Mouse (Mus musculus) layer of hippocampus, adult 18-20 months (tissue): ENCODE data around the gene Ntn1. TPM values are rescaled to one million over a fixed set of nuclear protein-coding genes. Genes with fewer than 3 reads are reported as not detected.

Experiments
- DNase-seq, 2 experiments: peaks; one replicate each; pipeline ENCODE4 v3.0.0; 2022; ENCODE audit warnings: low spot score in 2 of 2
- total RNA-seq, 2 experiments: library from RNA; stranded (reverse); gene quantifications; 2 replicates each; pipeline ENCODE4 v1.2.3; 2021

The Ntn1 gene
- total RNA-seq, 2 experiments from 2014 or later: 5.7 to 6.9 TPM

GRCm38 (mm10) chr11:68384131-68384530 lies 16.5 kb downstream of the Ntn1 start:
- no peak for DNase-seq

DNA sequence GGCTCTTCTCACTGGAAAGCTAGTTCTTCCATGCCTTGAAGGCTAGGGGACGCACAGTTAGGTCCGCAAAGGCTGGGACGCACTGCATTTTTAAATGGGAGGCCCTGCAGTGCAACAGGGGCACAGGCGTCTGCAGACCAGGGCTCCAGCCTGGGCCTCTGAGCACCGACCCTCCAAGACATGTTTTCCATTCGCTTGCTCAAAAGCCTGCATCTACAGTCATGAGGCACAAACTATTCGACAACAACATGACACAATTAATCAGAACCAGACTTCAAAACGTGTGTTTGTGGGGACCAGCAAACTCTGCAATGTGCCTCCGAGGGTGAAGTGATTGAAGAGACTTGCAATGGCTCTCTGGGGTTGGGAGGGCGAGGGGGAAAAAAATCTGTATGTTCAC lies 17.1 kb downstream of the Ntn1 start:
- no peak for DNase-seq

GRCm38 (mm10) chr11:68381833-68382232 lies 18.8 kb downstream of the Ntn1 start:
- no peak for DNase-seq

GRCm38 (mm10) chr11:68381318-68381717 lies 19.3 kb downstream of the Ntn1 start:
- DNase-seq: no peak

DNA sequence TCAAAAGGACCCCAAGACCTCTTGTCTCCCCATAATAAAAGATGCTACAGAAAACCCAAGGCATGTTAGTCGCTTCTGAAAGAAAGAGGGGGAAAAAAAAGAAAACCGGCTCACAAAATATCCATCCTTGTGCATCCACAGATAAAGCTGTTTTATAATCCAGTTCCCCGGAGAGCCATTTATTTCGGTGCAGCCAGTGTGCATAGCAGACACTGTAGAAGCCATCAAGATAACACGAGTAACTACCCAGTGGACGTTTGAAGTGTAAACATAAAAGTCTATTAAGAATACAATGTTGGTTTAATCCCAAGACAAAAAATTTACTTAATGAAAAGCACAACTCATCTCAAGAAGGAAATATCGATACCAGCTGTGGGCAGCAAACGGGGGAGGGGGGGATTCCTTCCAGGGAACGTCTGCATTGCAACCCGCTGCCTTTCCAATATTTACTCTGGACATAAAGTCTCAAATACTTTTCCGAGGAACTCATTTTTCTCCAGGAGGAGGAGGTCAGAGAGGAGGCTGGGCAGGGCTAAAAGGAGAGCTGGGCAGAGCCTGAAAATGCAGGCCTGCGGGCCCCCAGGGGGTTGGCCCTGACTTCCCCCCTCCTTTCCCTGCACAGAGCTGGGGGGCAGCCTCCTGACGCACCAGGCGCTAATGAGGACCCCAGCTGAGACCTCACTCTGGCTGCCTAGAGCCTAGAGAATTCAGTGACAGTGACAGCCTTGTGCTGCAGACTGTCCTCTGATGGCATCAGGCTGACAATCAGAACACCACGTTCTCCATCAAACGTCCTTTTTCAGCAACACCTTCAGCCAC lies 21.5 kb downstream of the Ntn1 start:
- DNase-seq: no peak

- DNase-seq: no peak
Observed at GRCm38 (mm10) chr11:68378419-68378818, 22.2 kb downstream of the Ntn1 start.

GRCm38 (mm10) chr11:68373105-68373504 lies 27.5 kb downstream of the Ntn1 start:
- DNase-seq: no peak

DNA sequence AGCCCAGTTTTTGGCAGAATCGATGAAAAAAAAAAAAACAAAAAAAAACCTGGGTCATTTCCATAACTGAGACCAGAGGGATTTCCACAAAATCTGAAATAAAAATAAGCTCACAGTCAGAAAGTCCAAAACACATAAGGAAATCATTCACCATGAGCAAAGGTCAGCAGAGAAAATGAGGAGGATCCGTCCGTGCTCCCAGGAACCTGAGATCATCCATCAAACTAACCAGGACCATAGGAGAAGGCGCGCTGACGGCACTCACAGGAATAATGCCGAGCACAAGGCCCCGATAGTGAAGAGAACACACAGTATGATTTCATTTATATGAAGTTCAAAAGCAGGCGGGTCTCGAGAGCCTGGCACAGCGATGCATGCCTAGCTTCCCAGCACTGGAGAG lies 29.0 kb downstream of the Ntn1 start:
- DNase-seq: no peak

- DNase-seq: no peak
Observed at GRCm38 (mm10) chr11:68356901-68357300, 43.7 kb downstream of the Ntn1 start.

- no peak for DNase-seq
Observed at GRCm38 (mm10) chr11:68355561-68355960, 45.1 kb downstream of the Ntn1 start.

- DNase-seq: no peak
Observed at GRCm38 (mm10) chr11:68354848-68355247, 45.8 kb downstream of the Ntn1 start.

DNA sequence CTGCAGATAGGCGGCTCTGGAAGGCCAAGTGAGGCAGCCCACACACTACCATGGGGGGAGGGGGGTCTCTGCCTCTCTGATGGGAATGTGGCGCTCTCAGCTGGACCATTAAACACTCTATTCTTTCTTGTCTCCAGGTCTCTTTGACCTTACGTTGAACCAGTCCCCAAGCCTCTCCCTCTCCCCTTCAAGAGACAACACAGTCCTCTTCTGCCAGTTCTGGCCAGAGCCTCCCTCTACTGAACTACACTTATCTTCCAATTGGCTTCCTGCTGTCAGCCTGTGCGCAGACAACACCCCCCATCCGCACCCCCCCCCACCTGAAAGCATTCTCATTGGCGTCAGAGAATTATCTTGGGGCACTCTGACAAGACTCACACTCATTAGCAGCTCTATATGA lies 48.4 kb downstream of the Ntn1 start:
- no peak for DNase-seq

DNA sequence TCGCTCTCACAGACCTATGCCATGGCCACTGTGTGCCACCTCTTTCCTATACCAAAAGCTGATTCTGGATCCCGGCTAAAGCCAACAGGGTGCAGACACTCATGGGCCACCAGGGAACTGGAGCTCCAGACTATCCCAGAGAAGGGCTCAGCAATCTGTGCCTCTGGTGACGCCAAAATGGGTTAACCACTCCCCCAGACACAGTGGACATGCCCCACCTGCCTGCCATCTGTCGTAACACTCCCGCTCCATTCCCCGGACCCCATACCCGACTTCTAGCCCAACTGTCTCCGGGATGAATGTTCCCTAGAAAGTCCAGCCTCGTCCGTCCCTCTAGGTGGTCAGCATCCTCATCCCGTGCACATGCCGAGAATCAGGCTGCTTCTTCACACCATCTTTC lies 51.8 kb downstream of the Ntn1 start:
- no peak for DNase-seq

- DNase-seq: no peak
Observed at GRCm38 (mm10) chr11:68348083-68348482, 52.5 kb downstream of the Ntn1 start.

DNA sequence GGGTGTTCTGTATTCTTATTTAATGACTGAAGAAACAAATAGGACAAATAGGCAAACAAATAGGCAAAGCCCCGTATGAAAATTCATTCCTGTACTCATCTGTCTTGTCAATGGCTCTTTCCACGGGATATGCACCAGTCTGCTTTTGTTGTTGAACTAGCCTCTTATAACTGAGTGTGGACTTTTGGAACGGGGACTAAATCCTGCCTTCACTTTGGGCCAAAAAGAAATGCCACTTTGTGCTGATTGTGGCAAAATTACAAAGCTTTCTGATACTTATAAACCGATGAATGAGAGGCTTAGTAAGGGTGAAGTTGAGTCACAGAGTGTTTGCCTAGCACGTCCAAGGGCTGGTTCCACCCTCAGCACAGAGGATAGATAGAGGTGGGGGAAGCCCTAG lies 53.1 kb downstream of the Ntn1 start:
- no peak for DNase-seq

DNA sequence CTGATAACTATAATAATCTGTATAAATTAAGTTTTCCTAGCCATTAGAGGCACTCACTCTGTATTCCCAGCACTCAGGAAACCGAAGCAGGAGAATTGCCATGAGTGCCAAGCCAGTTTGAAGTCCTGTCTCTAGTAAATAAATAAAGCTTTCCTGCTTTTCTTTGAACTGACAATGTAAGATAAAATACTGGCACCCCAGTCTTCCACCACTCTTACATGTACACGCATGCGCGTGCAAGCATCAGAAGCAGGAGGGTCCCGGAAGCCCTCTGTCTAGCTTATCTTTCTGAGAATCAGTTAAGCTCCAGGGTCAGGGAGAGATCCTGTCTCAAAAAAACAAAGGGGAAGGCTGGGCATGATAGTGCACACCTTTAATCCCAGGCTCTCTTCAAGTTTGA lies 54.5 kb downstream of the Ntn1 start:
- no peak for DNase-seq

DNA sequence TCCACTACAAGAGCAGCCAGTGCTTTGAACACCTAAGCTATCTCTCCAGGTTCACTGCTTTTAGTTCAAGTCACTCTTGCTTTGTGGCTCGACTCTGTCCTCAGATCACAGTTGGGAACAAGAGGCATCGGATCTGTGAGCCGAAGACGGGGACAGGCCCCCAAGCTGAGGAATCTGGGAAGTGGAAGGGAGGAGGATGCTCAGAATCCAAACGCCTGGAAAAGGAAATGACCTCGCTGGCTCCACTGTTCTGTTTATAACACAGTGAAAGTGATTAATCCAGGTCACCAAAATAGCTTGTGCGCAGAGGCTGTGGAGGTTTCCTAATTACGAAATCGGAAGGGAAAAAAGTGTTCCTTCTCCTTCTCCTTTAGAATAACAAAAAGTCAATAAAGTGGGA lies 56.4 kb downstream of the Ntn1 start:
- DNase-seq: no peak

GRCm38 (mm10) chr11:68342761-68343160 lies 57.9 kb downstream of the Ntn1 start:
- DNase-seq: no peak

DNA sequence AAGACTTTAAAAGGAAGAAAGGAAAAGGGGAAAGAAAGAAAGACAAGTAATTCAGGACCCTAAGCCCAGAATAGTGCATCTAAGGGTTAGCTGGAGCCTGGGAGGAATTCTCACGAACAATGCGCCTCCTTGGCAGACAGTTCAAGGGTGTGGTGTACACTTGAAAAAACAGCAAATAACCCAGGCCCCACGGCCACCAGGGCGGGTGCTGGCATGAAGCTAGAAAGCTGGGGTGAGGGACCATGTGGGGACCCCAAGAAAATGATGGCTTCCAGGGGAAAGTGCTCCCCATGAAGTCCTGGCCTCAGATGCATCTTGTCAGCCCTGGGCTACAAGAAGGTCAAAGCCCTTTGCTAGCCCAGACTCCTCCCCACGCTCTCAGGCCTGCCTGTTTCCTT lies 58.6 kb downstream of the Ntn1 start:
- DNase-seq: no peak

DNA sequence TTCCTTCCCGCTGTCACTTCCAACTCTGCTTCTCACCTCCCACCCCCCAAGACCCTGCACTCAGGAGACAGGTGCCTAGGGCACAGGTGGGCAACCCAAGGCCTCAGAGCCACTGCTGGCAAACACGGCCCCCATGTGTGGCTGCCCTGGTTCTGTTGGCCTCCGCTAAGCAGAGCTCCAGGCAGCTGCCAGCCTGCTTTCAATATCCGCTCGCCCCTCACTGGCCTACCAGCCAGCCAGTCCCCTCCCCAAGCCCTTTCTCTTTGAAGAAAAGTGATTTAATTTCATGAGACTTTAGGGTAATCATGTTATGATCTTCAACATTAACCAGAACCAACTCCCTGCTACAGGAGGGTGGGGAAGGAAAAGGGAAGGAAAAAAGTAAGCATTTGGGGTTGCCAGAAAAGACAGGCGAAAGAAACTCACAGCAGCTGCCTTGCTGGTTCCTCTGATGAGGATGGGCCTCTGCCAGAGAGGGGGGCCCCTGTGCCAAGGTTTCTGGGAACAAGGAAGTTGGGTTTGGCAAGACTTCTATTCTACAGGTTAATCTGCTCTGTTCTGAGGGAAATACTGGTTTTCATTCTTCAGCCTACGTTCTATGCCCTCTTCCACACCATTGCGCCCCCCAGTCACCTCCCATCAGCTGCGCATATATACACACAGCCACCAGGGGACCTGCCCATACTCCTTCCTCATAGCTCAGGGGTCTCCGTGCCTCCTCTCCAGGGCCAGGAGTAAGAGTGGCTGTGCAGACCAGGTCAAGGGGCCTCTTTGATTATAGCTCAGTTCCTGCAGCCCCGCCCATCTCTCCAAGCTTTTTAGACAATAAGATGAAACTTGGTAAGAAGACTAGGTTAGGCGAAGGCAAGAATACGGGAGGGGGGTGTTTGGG lies 59.3 kb downstream of the Ntn1 start:
- peak in 1 of 2 experiments; percentile 9 for DNase-seq

DNA sequence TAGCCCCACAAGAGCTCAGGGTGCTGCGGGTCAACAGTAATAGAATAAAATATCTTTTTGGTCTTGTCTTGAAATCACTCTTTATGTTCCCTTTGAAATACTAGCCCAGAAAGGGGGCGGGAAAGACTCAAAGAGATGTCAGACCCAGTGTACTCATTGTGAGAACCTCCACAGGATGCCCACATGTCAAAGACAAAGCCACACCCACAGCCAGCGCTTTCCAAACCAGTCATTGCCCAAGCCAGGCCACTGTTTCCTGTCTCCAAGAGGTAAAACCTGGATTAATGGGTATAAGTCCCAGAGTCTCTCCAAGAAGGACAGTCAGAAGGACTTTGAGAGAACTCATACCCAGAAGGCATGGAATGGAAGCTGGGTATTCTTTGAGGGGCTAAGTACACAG lies 60.3 kb downstream of the Ntn1 start:
- no peak for DNase-seq

GRCm38 (mm10) chr11:68339856-68340255 lies 60.8 kb downstream of the Ntn1 start:
- no peak for DNase-seq
